Mouse (Mus musculus): ENCODE data around the gene Nvl.

The Nvl gene

GRCm38 (mm10) chr1:181143950-181144836, at the start of gene Nvl, which contains the start of gene Cnih4:
Nvl (minus strand) TSS chr1:181144204.
Cnih4 (plus strand) TSS chr1:181144693.
- peak; percentile 98 for DNase-seq

DNA sequence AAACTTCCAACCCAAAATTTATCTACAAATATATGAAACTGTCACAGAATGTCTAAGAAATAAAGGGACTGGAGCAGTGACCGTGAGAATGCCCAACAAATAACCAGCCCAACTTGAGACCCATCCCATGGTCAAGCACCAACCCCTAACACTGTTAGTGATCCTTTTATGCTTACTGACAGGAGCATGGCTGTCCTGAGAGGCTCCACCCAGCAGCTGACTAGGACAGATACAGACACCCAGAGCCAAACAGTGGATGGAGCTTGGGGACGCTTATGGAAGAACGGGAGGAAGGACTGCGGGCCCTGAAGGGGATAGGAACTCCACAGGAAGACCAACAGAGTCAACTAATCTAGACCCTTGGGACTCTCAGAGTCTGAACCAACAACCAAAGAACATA, 44.9 kb upstream of the Nvl start:
- no peak for DNase-seq

GRCm38 (mm10) chr1:181170210-181170609, 26.2 kb upstream of the Nvl start:
- no peak for DNase-seq

DNA sequence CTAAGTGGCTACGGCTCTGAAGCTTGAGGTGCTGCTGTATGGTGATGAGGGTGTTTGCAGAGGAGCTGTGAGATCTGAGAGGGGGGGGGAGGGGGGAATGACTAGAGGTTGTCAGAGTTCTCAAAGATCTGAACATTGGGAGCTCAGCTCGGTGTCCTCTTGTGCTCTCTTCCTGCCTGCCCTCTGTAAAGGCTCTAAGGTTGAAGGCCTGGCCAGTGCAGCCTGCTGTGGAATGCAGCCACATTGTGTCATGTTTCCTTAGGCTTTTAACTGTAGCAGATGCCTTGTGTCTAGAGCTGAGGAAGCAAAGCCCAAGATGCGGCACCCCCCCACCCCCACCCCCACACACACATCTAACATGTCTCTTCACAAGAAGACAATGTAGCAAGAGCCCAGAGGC, 24.4 kb upstream of the Nvl start:
- no peak for DNase-seq

DNA sequence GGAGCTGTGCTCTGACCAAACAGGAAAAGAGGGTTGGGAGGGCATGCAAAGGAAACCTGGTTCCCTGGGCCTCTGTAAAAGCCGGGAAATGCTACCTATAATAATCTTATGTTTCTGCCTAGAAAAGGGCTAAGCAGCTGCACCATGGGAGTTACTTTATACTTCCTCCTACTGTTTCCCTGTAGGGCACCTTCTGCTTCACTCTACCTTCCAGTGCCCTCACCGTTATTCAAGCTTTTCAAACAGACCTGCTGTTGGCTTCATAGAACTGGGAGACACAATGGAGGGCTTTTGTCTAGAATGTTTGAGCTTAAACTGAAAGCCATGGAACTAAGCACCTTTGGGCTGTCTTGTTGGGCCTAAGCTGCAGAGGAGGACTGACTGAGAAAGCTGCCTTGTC, 23.8 kb upstream of the Nvl start:
- no peak for DNase-seq

DNA sequence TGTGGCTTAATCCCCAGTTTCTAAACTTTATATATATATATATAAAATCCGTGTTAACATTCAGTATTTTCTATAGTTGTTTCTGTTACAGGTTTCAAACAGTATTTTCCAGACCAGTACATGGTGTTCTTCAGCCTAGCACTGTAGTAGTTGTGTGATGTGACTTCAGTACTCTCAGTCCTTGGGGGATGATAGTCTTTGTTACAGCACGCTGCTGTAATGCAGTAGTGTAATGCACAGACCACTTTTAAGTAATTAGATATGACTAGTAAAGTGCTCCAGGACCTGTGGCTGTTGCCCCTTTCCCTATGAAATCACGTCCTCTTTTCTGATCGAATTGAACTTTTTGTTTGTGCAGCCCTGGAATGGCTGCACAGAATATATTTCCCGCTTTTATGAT, 7.5 kb upstream of the Nvl start:
- DNase-seq: no peak

- peak; percentile 94 for DNase-seq
Observed at GRCm38 (mm10) chr1:181150827-181151534, 7.0 kb upstream of the Nvl start.

GRCm38 (mm10) chr1:181150431-181150826, 6.4 kb upstream of the Nvl start:
- no peak for DNase-seq

GRCm38 (mm10) chr1:181149373-181150017, 5.5 kb upstream of the Nvl start:
- no peak for DNase-seq

- DNase-seq: no peak
Observed at GRCm38 (mm10) chr1:181148540-181148939, 4.5 kb upstream of the Nvl start.

DNA sequence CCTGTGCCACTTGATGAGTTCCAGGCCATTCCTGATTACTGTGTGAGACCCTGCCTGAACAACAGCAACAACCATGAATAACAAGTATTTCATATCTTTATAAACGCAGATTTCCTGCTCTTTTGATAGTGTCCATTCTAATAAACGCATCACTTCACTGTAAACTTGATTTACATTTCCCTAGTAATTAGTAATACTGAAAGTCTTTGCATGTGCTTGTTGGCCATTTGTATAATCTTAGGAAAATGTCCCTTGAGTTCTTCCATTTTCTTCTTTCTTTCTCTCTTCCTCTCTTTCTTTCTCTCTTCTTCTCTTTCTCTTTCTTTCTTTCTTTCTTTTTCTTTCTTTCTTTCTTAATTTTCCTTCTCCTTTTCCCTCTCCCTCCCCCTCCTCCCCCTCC, 2.2 kb upstream of the Nvl start:
- no peak for DNase-seq

- DNase-seq: no peak
Observed at GRCm38 (mm10) chr1:181144966-181145365, 962 bp upstream of the Nvl start.

DNA sequence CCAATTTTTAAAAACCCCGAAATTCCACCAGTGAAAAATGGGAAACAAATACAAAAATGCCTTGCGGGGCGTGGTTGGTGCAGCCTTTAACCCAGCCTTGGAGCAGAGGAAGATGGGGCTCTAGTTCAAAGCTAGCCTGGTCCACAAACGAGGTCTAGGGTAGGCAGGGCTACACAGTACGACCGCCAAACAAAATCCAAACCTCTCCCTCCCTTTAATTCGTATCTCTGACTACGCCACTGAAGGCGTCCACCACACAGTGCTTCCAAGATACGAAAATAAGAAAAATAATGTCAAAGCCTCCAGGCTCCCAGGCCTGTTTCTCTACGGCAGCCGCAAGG, 425 bp downstream of the Nvl start:
- no peak for DNase-seq

DNA sequence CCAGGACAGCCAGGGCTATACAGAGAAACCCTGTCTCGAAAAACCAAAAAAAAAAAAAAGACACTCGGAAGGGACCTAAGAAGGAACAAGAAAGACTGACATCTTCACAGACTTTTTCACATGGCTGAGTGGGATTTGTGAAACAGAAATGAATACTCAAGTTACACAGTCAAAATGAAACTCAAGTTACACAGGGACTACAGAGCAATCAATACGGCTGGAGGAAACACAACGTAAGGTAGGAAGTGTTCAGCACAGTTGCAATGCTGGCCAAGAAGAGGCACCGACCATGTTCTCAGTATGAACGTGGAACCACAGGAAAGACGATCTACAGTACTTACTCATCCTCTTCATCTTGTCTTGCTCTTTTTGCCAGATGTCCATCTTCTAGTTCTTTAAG, 5.3 kb downstream of the Nvl start:
- DNase-seq: no peak

- DNase-seq: no peak
Observed at GRCm38 (mm10) chr1:181131915-181132314, 12.1 kb downstream of the Nvl start.

GRCm38 (mm10) chr1:181126766-181127165, 17.2 kb downstream of the Nvl start:
- no peak for DNase-seq

- DNase-seq: no peak
Observed at GRCm38 (mm10) chr1:181125916-181126315, 18.1 kb downstream of the Nvl start.

DNA sequence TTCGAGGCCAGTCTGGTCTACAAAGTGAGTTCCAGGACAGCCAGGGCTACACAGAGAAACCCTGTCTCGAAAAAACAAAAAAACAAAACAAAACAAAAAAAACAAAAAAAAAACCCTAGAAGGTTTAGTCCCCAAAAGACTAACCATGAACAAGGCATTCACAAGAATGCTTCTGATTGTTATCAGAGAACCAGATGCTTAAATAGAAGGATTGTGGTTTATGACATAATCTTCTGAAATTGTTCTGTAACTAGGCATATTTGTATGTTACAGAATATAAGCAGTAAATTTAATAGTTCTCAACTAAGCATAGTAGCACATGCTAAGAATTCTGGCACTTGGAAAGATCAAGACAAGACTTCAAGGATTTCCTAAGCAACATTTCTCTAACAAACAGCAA, 19.9 kb downstream of the Nvl start:
- DNase-seq: no peak

GRCm38 (mm10) chr1:181117112-181117511, 26.9 kb downstream of the Nvl start:
- DNase-seq: no peak

DNA sequence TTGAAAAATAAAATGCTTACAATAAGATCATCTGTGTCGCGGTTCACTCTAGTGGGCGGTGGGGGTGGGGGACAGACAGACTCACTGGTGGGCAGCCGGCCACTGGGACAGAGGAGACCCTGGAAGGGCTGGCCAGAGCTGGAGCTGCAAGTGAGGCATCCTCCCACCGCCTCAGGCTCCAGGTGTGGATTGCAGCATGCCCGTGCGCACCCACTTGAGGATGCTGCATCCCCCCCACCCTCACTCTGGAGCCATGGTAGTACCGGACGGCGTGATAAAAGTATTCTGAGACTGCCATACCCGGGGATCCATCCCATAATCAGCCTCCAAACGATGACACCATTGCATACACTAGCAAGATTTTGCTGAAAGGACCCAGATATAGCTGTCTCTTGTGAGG, 54.0 kb downstream of the Nvl start:
- no peak for DNase-seq

DNA sequence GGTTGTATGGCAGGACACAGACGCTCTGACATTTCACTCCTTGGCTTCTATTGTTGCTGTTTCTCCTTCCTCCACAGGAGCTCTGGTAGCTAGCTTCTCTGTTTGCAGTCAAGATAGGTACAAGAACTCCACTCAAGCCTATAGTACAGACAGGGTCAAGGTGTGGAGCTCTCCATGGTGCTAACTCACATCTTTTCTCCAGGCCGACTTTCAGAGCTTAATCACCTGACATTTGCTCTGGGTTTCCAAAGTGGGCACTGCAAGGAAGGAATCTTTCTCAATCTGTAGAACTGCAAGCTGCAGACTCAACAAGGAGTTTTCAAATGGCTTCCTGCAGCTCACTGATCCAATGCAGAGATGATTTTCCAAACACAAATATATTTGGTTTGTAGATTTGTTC, 60.0 kb downstream of the Nvl start:
- DNase-seq: no peak

DNA sequence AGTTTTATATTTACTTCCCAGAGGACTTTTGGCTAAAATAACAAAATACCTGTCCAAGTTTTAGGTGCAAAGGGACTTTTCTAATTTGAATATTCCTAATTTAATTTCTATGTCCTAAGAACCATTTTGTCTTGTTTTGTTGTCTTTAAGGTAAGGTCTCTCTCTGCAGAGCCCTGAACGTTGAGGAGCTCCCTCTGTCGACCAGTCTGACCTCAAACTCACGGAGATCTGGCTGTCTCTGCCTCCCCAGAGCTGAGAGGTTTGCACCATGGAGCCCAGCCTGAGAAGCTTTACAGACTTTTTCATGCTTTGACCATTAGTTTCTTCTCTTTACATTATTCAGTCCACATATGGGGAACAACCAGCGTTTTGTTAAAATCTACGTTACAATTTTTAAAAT, 70.9 kb downstream of the Nvl start:
- DNase-seq: no peak

- no peak for DNase-seq
Observed at GRCm38 (mm10) chr1:181069671-181070070, 74.3 kb downstream of the Nvl start.

- no peak for DNase-seq
Observed at GRCm38 (mm10) chr1:181068344-181068743, 75.7 kb downstream of the Nvl start.
